Mouse (Mus musculus) midbrain, embryonic 11.5 days (tissue): ENCODE data around the gene Plscr4. TPM values are rescaled to one million over a fixed set of nuclear protein-coding genes. Genes with fewer than 3 reads are reported as not detected.
A peak's percentile ranks its signal among the peaks of the same experiment; 100 is the strongest.

Experiments used
- ATAC-seq: fragments of 200-750 bp; cut with Nextera tagmentation; 2 replicates; pipeline ENCODE4 v1.8.0; 2017; ENCODE audit warnings: moderate TSS enrichment, moderate library complexity; ENCODE audit not compliant: low FRiP score
- DNase-seq: peaks from one replicate; pipeline ENCODE4 v3.0.0; 2015; ENCODE audit warnings: low spot score; ENCODE audit errors: missing footprints
- H3K27ac ChIP-seq: fragments of 300-500 bp; sonication (generic); 2 replicates; pipeline ENCODE4 v1.5.1; 2014; ENCODE audit warnings: low read depth, low read length
- H3K27me3 ChIP-seq: fragments of 300-500 bp; sonication (generic); 2 replicates; pipeline ENCODE4 v1.6.1; 2014; ENCODE audit warnings: mild to moderate bottlenecking, low read length, moderate library complexity, mixed read lengths; ENCODE audit not compliant: control insufficient read depth, insufficient read depth
- H3K36me3 ChIP-seq: fragments of 300-500 bp; sonication (generic); 2 replicates; pipeline ENCODE4 v1.6.1; 2014; ENCODE audit warnings: mild to moderate bottlenecking, low read length, moderate library complexity, mixed read lengths; ENCODE audit not compliant: control insufficient read depth, insufficient read depth
- H3K4me1 ChIP-seq: fragments of 300-500 bp; sonication (generic); 2 replicates; pipeline ENCODE4 v1.6.1; 2014; ENCODE audit warnings: low read length; ENCODE audit not compliant: control insufficient read depth, insufficient read depth
- H3K4me2 ChIP-seq: fragments of 300-500 bp; sonication (generic); 2 replicates; pipeline ENCODE4 v1.6.1; 2014; ENCODE audit warnings: mild to moderate bottlenecking, moderate library complexity
- H3K4me3 ChIP-seq: fragments of 300-500 bp; sonication (generic); 2 replicates; pipeline ENCODE4 v1.5.1; 2014; ENCODE audit warnings: low read depth, low read length
- H3K9ac ChIP-seq: fragments of 300-500 bp; sonication (generic); 2 replicates; pipeline ENCODE4 v1.6.1; 2014; ENCODE audit warnings: low read length
- H3K9me3 ChIP-seq: fragments of 300-500 bp; sonication (generic); 2 replicates; pipeline ENCODE4 v1.6.1; 2016; ENCODE audit warnings: low read length; ENCODE audit not compliant: control insufficient read depth
- WGBS: fragments of 180-500 bp; shearing (Covaris S2); extraction: QIAGEN DNeasy Blood & Tissue Kit; methylation state at CpG from one replicate; pipeline ENCODE4 v1.1.7; 2014; 5-methylcytosine and 5-hydroxymethylcytosine counted together
- polyA plus RNA-seq: library from polyadenylated mRNA; unstranded; fragments of >200 nt; fragmentation: Nextera tagmentation; extraction: Ambion mirVana; gene quantifications from 2 replicates; pipeline ENCODE4 v1.2.1, GENCODE M21; 2014

Plscr4 gene
- polyA plus RNA-seq, 1 experiment from 2014 or later, result 1.2 TPM

DNA sequence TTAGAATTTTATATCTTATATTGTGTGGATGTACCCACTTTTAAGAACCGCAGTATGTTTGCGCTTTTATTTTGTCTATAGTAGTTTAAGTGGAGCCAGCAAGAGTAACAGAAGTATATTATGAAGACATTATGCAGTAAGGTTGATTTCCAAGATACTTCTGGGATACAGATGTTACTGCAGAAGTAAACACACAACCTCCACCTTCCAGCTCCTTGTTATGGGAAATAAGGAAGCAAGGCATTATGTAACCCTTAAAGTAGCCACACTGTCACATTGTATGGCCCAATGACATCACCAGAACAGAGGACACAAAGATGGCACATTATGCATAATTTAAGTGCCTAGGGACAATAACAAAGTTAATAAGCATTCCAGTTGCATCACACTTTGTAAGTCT is 1.2 kb downstream of the Plscr4 start:
- 94% methylated on average over 2 of the region's 2 CpGs for WGBS
- ATAC-seq, result peak; percentile 28; the same call in 1 of the 2 replicates
- no peak overlapping the region for H3K27ac ChIP-seq

GRCm38 (mm10) chr9:92467724-92468123 is 10.6 kb downstream of the Plscr4 start:
- Histone ChIP-seq H3K4me2 (no peak overlapping the region), H3K4me3 (no peak overlapping the region), H3K4me1 (no peaks in the 10 kb centered on the region; the same call in 1 of the 2 replicates), H3K27me3 (no peaks in the 10 kb centered on the region), H3K9ac (no peak overlapping the region), H3K27ac (no peak overlapping the region), H3K36me3 (no peaks in the 10 kb centered on the region), H3K9me3 (no peaks in the 10 kb centered on the region)
- no peak for DNase-seq
- WGBS, result 87% methylated on average over 4 of the region's 4 CpGs
- ATAC-seq, result no peak

More for the DNA sequence above, 1.2 kb downstream of the Plscr4 start:
- no peak overlapping the region for H3K9ac ChIP-seq
- no peaks in the 10 kb centered on the region for H3K4me1 ChIP-seq
- H3K4me2 ChIP-seq, result peak overlapping the region; percentile 84
- no peaks in the 10 kb centered on the region for H3K9me3 ChIP-seq
- peak; percentile 83 for DNase-seq
- no peaks in the 10 kb centered on the region for H3K36me3 ChIP-seq
- no peaks in the 10 kb centered on the region for H3K27me3 ChIP-seq
- no peak overlapping the region for H3K4me3 ChIP-seq

- DNase-seq (no peak), ATAC-seq (no peak)
- Histone ChIP-seq H3K9me3 (no peaks in the 10 kb centered on the region), H3K9ac (no peak overlapping the region), H3K36me3 (no peaks in the 10 kb centered on the region), H3K4me1 (no peaks in the 10 kb centered on the region; the same call in 1 of the 2 replicates), H3K27ac (no peak overlapping the region), H3K27me3 (no peaks in the 10 kb centered on the region), H3K4me2 (no peak overlapping the region), H3K4me3 (no peak overlapping the region)
- WGBS, result 57% methylated on average over 5 of the region's 5 CpGs
These were observed 15.2 kb downstream of the Plscr4 start for GRCm38 (mm10) chr9:92472256-92472855.

GRCm38 (mm10) chr9:92473178-92473577 is 16.0 kb downstream of the Plscr4 start:
- ATAC-seq (no peak), DNase-seq (no peak)
- Histone ChIP-seq H3K4me2 (no peak overlapping the region), H3K9ac (no peak overlapping the region), H3K27ac (no peak overlapping the region), H3K9me3 (no peaks in the 10 kb centered on the region), H3K27me3 (no peaks in the 10 kb centered on the region), H3K4me3 (no peak overlapping the region), H3K36me3 (no peaks in the 10 kb centered on the region), H3K4me1 (no peaks in the 10 kb centered on the region; the same call in 1 of the 2 replicates)
- WGBS, result 86% methylated on average over 2 of the region's 2 CpGs

DNA sequence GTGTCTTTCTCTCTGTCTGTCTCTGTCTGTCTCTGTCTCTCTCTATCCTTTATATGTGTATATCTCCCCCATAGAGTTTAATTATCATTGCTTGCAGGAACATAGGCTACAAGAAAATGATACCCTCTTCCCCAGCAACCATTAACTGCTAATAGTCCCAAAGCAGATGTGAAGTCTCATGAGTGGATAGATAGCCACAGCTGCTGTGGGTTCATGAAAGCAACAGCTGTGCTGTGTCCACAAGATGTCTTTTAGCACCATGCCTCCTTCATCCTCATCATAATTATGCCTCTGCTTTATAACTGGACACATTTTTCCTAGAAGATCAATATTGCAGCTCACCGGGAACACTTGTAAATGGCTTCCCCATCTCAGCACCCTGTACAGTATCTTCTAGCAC is 17.1 kb downstream of the Plscr4 start:
- DNase-seq (no peak), ATAC-seq (no peak)
- no peaks in the 10 kb centered on the region for H3K9me3 ChIP-seq
- WGBS, result 93% methylated on average over 1 of the region's 1 CpGs
- H3K36me3 ChIP-seq, result no peaks in the 10 kb centered on the region
- H3K4me3 ChIP-seq, result no peak overlapping the region
- no peaks in the 10 kb centered on the region; the same call in 1 of the 2 replicates for H3K4me1 ChIP-seq
- no peaks in the 10 kb centered on the region for H3K27me3 ChIP-seq
- H3K27ac ChIP-seq, result no peak overlapping the region
- no peak overlapping the region for H3K4me2 ChIP-seq
- no peak overlapping the region for H3K9ac ChIP-seq

DNA sequence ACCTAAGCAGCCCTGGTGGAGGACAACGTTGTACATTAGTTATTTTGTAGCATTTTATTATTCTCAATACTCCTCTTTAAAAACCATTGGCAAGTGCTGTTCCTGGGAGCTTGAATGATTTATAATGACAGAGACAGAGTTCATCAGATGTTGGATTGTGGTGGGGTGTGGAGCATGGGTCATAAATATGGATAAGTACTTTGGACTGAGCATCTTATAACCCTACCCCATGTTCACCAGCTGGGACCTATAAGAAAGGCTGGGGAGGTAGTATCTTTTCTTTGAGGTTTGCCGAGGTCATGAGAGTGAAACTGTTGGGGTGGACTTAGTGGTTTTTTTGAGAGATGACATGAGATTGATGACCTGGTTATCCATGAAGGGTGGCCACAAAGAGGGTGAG is 24.5 kb downstream of the Plscr4 start:
- ATAC-seq (no peak), DNase-seq (no peak)
- no peak overlapping the region for H3K9ac ChIP-seq
- no peak overlapping the region for H3K4me2 ChIP-seq
- H3K4me1 ChIP-seq, result no peaks in the 10 kb centered on the region
- WGBS, result 86% methylated on average over 2 of the region's 2 CpGs
- no peaks in the 10 kb centered on the region for H3K27me3 ChIP-seq
- no peak overlapping the region for H3K27ac ChIP-seq
- no peaks in the 10 kb centered on the region for H3K36me3 ChIP-seq
- no peaks in the 10 kb centered on the region for H3K9me3 ChIP-seq
- no peak overlapping the region for H3K4me3 ChIP-seq

GRCm38 (mm10) chr9:92482551-92482950 is 25.4 kb downstream of the Plscr4 start:
- no peaks in the 10 kb centered on the region for H3K4me1 ChIP-seq
- no peak overlapping the region for H3K9ac ChIP-seq
- DNase-seq, result no peak
- no peaks in the 10 kb centered on the region for H3K9me3 ChIP-seq
- no peaks in the 10 kb centered on the region for H3K27me3 ChIP-seq
- no peak for ATAC-seq
- WGBS, result 90% methylated on average over 4 of the region's 4 CpGs
- H3K4me3 ChIP-seq, result no peak overlapping the region
- no peak overlapping the region for H3K4me2 ChIP-seq
- no peaks in the 10 kb centered on the region for H3K36me3 ChIP-seq
- H3K27ac ChIP-seq, result no peak overlapping the region

DNA sequence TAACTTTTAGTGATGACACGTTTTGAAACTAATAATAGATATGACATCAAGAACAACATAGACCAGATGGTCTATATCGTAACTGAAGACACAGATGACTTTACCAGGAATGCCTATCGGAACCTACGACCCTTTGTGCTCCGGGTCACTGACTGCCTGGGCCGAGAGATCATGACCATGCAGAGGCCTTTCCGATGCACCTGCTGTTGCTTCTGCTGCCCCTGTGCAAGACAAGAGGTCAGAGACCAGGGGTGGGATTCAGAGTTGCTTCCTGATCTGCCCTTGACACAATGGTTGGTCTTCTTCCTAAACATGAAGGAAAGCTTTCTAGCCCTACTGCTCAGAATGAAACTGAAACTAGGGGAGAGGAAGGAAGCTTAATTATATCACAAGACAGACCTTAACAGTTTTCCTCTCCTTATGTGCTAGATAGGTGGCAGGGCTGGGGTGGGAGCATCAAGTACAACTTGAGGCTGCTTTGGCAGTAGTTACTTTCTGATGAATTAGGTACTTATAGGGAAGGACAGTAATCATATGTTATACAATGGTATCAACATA is 27.6 kb downstream of the Plscr4 start:
- no peak overlapping the region for H3K27ac ChIP-seq
- DNase-seq, result no peak
- no peak overlapping the region for H3K4me3 ChIP-seq
- WGBS, result 84% methylated on average over 7 of the region's 7 CpGs
- H3K27me3 ChIP-seq, result no peaks in the 10 kb centered on the region
- no peaks in the 10 kb centered on the region for H3K4me1 ChIP-seq
- no peak overlapping the region for H3K9ac ChIP-seq
- H3K9me3 ChIP-seq, result no peaks in the 10 kb centered on the region
- no peak for ATAC-seq
- no peak overlapping the region for H3K4me2 ChIP-seq
- no peaks in the 10 kb centered on the region for H3K36me3 ChIP-seq

GRCm38 (mm10) chr9:92489857-92490256 is 32.7 kb downstream of the Plscr4 start:
- WGBS, result 86% methylated on average over 7 of the region's 7 CpGs
- Histone ChIP-seq H3K4me1 (no peaks in the 10 kb centered on the region), H3K4me3 (no peak overlapping the region), H3K9me3 (no peaks in the 10 kb centered on the region), H3K36me3 (no peaks in the 10 kb centered on the region), H3K27me3 (no peaks in the 10 kb centered on the region), H3K27ac (no peak overlapping the region), H3K9ac (no peak overlapping the region), H3K4me2 (no peak overlapping the region)
- no peak for ATAC-seq
- DNase-seq, result no peak
